Mouse (Mus musculus): Measurements from ENCODE around the gene Nlrp6. TPM values are rescaled to one million over a fixed set of nuclear protein-coding genes. Genes with fewer than 3 reads are reported as not detected.
"Not testable (repeated sequence)": the region's sequence is repeated elsewhere in the genome, so short reads cannot be mapped to it uniquely, and the experiment has no call there.

Gene Nlrp6
- polyA plus RNA-seq, 1 experiment from 2014 or later: 1.2 TPM

DNA sequence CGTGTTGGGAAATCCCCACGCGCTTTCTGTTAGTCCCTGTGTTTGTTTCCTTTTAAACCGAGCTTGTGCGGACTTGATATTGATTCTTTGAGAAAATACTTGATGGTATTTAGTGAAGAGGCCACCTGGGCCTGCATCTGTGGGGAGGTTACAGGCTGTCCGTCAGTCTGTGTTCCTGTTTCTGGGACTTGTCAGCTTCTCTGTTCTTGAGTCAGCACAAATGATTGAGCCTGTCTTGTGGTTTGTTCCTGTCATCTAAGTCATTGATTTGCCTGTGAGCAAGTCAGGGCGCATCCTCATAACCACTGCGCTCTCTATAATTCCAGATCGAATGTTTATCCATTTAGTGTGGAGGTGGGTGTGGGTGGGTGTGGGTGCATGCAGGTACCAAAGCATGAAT is 56.0 kb downstream of the Nlrp6 start:
- ATAC-seq (ENCODE audit: insufficient number of reproducible peaks, insufficient read depth, low FRiP score, low read depth); H3K9ac ChIP-seq (replicated peaks; ENCODE audit: low read depth, low read length); H3K9me3 ChIP-seq (ENCODE audit: control insufficient read depth, low read depth, low read length); H3K4me2 ChIP-seq (replicated peaks; ENCODE audit: low read depth, low read length); H3K27me3 ChIP-seq (ENCODE audit: control insufficient read depth, insufficient read depth, low read length); H3K27ac ChIP-seq (ENCODE audit: low read length); H3K36me3 ChIP-seq (ENCODE audit: control insufficient read depth, insufficient read depth, low read length); H3K4me3 ChIP-seq (ENCODE audit: low read depth, low read length): not testable (repeated sequence)
- 83% methylated on average over 9 of the region's 9 CpGs for WGBS
- H3K4me1 ChIP-seq (ENCODE audit: control insufficient read depth, insufficient read depth, low read length): peaks cover 18% of the 10 kb centered on the region

Other genes with a start within 250 kb of the Nlrp6 start
- not detected in 2 replicates for gene Olfr45, start 239.0 kb upstream of the Nlrp6 start, polyA plus RNA-seq (2014; fragmentation: Nextera tagmentation; extraction: Ambion mirVana)
- not detected in 2 replicates for gene Olfr541, start 223.6 kb upstream of the Nlrp6 start, polyA plus RNA-seq (2014; fragmentation: Nextera tagmentation; extraction: Ambion mirVana)
- not detected in 2 replicates for gene Cyp2e1, start 157.2 kb upstream of the Nlrp6 start, polyA plus RNA-seq (2014; fragmentation: Nextera tagmentation; extraction: Ambion mirVana)
- gene Syce1, start 133.1 kb upstream of the Nlrp6 start, polyA plus RNA-seq (2014; fragmentation: Nextera tagmentation; extraction: Ambion mirVana): 0.27 and 0.74 TPM in 2 replicates
- gene Zfp941, start 98.7 kb upstream of the Nlrp6 start, polyA plus RNA-seq (2014; fragmentation: Nextera tagmentation; extraction: Ambion mirVana): 2.7 and 3.0 TPM in 2 replicates
- 14.2 and 18.7 TPM in 2 replicates for gene Urah, start 85.9 kb upstream of the Nlrp6 start, polyA plus RNA-seq (2014; fragmentation: Nextera tagmentation; extraction: Ambion mirVana)
- not detected in 2 replicates for gene Scgb1c1, start 75.4 kb upstream of the Nlrp6 start, polyA plus RNA-seq (2014; fragmentation: Nextera tagmentation; extraction: Ambion mirVana)
- not detected in 2 replicates for gene Odf3, start 73.1 kb upstream of the Nlrp6 start, polyA plus RNA-seq (2014; fragmentation: Nextera tagmentation; extraction: Ambion mirVana)
- not detected in 2 replicates for gene Gm45785, start 64.6 kb upstream of the Nlrp6 start, polyA plus RNA-seq (2014; fragmentation: Nextera tagmentation; extraction: Ambion mirVana)
- gene Ric8a, start 63.9 kb upstream of the Nlrp6 start, polyA plus RNA-seq (2014; fragmentation: Nextera tagmentation; extraction: Ambion mirVana): 65.7 and 72.8 TPM in 2 replicates
- gene Bet1l, start 63.3 kb upstream of the Nlrp6 start, polyA plus RNA-seq (2014; fragmentation: Nextera tagmentation; extraction: Ambion mirVana): 48.7 and 55.3 TPM in 2 replicates
- gene Psmd13, start 38.9 kb upstream of the Nlrp6 start, polyA plus RNA-seq (2014; fragmentation: Nextera tagmentation; extraction: Ambion mirVana): 136 and 146 TPM in 2 replicates
- gene Sirt3, start 38.6 kb upstream of the Nlrp6 start, polyA plus RNA-seq (2014; fragmentation: Nextera tagmentation; extraction: Ambion mirVana): 21.8 and 23.5 TPM in 2 replicates
- 0.87 TPM in 1 of 2 replicates, not detected in the other for gene Cox8b, start 20.5 kb upstream of the Nlrp6 start, polyA plus RNA-seq (2014; fragmentation: Nextera tagmentation; extraction: Ambion mirVana)
- 28.7 and 31.0 TPM in 2 replicates for gene Pgghg, start 20.5 kb downstream of the Nlrp6 start, polyA plus RNA-seq (2014; fragmentation: Nextera tagmentation; extraction: Ambion mirVana)
- 2.0 and 2.6 TPM in 2 replicates for gene Ifitm5, start 29.4 kb downstream of the Nlrp6 start, polyA plus RNA-seq (2014; fragmentation: Nextera tagmentation; extraction: Ambion mirVana)
- not detected in 2 replicates for gene Gm45717, start 35.0 kb downstream of the Nlrp6 start, polyA plus RNA-seq (2014; fragmentation: Nextera tagmentation; extraction: Ambion mirVana)
- 1,395 and 1,501 TPM in 2 replicates for gene Ifitm2, start 35.1 kb downstream of the Nlrp6 start, polyA plus RNA-seq (2014; fragmentation: Nextera tagmentation; extraction: Ambion mirVana)
- 241 and 289 TPM in 2 replicates for gene Ifitm1, start 46.3 kb downstream of the Nlrp6 start, polyA plus RNA-seq (2014; fragmentation: Nextera tagmentation; extraction: Ambion mirVana)
- gene Ifitm3, start 89.9 kb downstream of the Nlrp6 start, polyA plus RNA-seq (2014; fragmentation: Nextera tagmentation; extraction: Ambion mirVana): 347 and 377 TPM in 2 replicates
- gene Ifitm6, start 97.0 kb downstream of the Nlrp6 start, polyA plus RNA-seq (2014; fragmentation: Nextera tagmentation; extraction: Ambion mirVana): 2.6 TPM in 1 of 2 replicates, not detected in the other
- gene Gm17387, start 108.2 kb downstream of the Nlrp6 start, polyA plus RNA-seq (2014; fragmentation: Nextera tagmentation; extraction: Ambion mirVana): not detected in 2 replicates
- 8.6 and 10.3 TPM in 2 replicates for gene B4galnt4, start 140.2 kb downstream of the Nlrp6 start, polyA plus RNA-seq (2014; fragmentation: Nextera tagmentation; extraction: Ambion mirVana)
- gene Pkp3, start 157.3 kb downstream of the Nlrp6 start, polyA plus RNA-seq (2014; fragmentation: Nextera tagmentation; extraction: Ambion mirVana): 20.2 and 21.1 TPM in 2 replicates
- gene Sigirr, start 179.7 kb downstream of the Nlrp6 start, polyA plus RNA-seq (2014; fragmentation: Nextera tagmentation; extraction: Ambion mirVana): 7.1 and 7.4 TPM in 2 replicates
- 11.9 and 12.2 TPM in 2 replicates for gene Ano9, start 196.9 kb downstream of the Nlrp6 start, polyA plus RNA-seq (2014; fragmentation: Nextera tagmentation; extraction: Ambion mirVana)
- 65.1 and 67.3 TPM in 2 replicates for gene Ptdss2, start 201.5 kb downstream of the Nlrp6 start, polyA plus RNA-seq (2014; fragmentation: Nextera tagmentation; extraction: Ambion mirVana)